Mouse (Mus musculus) ovary, postnatal 36 days (tissue): Measurements from ENCODE around the gene Phf11c.
"Not testable (repeated sequence)": the region's sequence is repeated elsewhere in the genome, so short reads cannot be mapped to it uniquely, and the experiment has no call there.

ENCODE experiments used
- DNase-seq: peaks from one replicate; pipeline ENCODE4 v3.0.0; 2022; ENCODE audit warnings: low spot score, mixed read lengths

Phf11c gene

DNA sequence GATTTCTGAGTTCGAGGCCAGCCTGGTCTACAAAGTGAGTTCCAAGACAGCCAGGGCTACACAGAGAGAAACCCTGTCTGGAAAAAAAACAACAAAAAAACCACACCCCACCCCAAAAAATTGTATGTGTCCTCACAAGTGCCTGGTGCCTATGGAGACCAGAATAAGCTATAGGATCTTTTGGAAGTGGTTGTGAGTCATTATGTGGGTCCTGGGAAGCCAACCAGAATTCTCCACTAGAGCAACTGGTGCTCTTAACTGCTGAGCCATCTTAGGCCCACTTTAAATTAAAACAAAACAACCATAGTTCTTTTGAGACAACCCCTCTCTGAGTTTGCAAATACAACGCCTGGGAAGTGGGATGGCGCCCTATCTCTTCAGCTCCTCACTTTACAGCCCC is at the start of gene Phf11c:
Gene Phf11c, minus strand, starts transcription at position 101 of the 400 bp plus-strand sequence.
- DNase-seq: no peak

DNA sequence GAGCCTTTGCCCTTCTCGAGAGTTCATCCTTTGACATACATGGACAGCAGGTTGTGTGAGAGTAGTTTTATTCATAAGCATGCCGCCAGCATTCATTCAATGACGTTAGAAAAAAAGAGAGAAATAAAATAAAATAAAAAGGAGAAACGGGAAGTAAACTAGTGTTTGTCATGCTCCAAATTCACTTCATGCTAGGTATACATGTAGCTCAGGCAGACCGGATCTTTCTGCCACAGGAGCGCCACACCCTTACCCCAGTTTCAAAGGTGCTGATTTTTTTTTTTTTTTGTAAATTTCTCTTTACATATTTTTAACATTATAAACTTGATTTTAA is 46.3 kb upstream of the Phf11c start:
- DNase-seq: no peak

DNA sequence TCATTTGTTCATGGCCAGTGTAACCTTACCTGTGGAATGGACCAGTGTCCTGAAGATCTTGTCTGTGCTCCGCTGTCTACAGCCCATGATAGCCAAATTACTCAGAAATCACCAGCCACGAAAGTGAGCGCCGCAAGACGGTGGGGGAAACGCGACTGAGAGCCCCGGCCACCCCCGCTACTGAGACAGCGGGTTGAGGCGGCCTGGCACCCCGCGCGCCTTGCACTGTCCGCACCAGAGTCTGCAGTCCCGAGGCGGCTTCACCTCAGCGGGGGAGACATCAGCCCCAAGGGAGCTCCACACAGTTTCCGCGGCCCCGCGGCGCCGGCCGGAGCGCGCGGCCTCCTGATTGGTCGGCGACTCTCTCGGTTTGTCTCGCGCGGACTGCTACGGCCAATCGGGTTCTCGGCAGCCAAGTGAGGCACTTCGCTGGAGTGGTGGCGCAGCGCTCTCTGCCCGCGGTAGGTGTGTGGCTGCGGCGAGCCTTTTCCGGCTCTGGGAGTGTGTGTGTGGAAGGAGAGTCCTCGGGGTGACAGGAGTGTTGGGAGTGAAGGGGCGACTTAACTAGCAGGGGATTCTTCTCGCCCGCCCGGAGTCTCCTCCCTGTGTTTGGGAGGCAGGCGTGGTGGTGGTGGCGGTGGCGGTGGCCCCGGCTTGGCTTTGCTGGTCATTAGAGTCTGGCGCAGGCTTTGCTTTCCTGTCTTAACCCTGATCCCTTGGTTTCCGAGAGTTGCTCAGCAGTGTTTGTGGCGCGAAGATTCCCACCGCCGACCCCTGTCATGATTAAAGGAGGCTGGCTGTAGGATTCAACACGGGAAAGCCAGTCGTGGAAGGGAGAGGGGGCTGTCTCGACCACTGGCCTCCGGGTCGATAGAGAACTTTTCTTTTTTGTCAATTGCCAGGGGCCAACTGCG is 45.6 kb upstream of the Phf11c start, which contains the start of the genes Setdb2 and Cab39l:
Gene Setdb2, minus strand, starts transcription at position 327 of the 914 bp plus-strand sequence.
Gene Cab39l, plus strand, starts transcription at position 415 of the 914 bp plus-strand sequence.
- DNase-seq: peak; percentile 96

DNA sequence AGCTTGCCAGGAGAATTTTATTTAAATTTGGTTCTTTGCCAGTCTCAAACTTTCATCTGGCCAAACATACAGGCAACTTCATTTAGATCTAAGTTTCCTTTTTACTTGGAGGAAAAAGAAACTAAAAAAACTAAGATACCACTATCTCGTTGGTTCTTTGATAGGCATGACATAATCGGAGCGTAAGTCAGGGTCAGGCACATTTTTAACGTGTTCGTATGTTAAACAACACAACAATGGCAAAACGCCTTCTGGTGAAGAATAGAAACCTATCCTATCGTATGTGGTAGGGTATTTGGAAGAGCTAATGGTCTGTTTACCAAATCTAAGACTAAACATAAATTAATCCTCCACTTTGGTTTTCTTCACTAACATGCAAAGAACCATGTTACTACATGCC is 44.9 kb upstream of the Phf11c start:
- no peak for DNase-seq

DNA sequence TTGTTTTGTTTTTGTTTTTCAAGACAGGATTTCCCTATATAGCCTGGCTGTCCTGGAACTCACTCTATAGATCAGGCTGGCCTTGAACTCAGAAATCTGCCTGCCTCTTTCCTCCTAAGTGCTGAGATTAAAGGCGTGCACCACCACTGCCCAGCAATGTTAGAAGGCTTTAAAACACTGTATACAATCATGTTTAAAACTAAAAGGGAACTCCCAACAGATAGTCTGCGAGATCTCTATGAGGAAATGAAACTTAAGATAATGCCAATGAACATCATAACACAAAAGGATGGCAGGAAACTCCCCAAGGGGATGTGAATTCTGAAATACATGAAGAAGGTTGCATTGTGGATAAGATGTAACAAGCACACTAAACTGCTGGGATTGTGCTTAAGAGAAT is 43.3 kb upstream of the Phf11c start:
- DNase-seq: no peak

DNA sequence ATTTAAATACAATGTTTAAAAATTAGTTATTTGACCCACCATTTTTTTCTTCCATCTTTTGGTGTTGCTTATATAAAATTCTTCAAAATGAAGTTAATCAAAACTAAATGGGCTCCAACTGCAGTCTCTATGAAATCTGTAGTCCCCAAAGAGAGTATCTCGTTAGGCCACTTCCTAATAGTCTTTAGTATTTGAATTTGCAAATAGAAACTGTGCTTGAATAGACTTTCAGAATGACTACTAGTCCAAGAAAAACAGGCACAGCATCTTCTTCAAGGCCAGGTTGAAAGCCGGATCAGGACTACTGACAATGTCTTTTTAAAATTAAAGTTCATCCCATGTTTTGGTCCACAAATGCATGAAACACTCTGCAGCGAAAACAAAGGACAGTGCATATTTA is 42.2 kb upstream of the Phf11c start:
- no peak for DNase-seq

DNA sequence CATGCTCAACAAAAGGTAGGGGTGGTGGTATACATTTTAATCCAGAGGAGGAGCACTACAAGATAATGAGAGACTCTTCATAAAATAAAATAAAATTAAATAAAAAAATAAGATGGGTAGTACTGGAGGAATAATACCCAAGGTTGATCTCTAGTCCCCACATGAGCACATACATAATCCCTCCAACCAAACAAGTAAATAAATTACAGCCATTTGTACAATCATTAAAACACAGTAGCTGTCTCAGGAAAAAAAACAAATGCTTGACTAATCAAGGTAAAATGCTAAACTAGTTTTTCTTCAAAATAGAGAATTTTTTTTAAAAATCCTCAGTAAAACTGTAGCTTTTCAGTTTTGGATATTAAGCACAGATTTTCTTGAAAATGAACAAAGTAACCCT is 40.0 kb upstream of the Phf11c start:
- no peak for DNase-seq

DNA sequence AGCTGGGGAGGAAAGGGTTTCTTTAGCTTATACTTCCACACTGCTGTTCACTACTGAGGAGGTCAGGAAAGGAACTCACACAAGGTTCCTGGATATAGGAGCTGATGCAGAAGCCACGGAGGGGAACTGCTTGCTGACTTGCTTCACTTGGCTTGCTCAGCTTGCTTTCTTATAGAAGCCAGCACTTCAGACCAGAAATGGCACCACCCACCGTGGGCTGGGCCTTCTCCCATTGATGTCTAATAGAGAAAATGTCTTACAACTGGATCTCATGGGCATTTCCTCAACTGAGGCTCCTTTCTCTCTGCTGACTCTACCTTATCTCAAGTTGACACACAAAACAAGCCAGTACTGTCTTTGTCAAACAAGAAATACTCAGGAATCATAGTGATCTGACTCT is 38.7 kb upstream of the Phf11c start:
- no peak for DNase-seq

DNA sequence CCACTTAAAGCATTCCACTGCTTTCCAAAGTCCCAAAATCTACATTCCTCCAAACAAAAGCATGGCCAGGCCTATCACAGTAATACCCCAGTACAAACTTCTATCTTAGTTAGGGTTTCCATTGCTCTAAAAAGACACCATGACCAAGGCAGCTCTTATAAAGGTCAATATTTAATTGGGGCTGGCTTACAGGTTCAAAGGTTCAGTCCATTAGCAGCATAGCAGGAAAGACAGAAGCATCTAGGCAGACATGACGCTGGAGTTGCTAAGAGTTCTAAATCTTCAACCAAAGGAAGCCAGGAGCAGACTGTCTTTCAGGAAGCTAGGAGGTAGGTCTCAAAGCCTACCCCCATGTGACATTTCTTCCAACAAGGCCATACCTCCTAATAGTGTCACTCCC is 35.4 kb upstream of the Phf11c start:
- DNase-seq: no peak

DNA sequence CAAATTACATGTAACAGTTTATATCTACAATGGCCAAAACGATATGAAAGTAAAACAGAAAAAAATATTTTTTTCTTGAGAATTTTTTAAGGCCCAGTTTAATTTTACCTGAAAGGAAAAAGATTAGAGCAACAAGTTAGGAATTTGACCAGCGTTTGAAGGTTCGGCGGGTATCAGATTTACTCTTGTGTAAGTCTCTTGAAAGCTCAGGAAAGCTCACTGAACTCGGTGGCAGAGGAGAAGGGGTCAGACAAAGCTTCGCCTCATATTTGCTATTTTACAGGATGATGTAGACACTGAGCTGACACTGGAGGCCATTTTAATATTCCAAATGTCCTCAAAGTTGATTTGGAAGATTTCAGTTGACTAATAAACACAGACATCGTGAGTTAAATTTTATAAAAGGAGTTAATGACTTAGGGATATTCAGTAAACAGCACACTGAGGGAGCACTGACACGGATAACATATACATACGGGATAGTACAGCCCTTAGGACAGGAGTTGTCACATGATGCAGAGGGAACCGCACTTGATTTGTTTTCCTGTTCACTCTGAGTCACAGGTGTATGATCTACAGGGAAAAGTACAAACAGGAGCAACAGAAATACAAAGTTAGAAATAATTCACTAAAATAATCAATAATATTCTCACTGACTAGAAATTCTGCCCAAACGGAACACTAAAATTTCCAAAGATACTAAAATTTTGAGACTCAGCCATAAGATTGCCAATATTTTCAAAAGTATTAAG is 27.9 kb upstream of the Phf11c start:
- DNase-seq: no peak

DNA sequence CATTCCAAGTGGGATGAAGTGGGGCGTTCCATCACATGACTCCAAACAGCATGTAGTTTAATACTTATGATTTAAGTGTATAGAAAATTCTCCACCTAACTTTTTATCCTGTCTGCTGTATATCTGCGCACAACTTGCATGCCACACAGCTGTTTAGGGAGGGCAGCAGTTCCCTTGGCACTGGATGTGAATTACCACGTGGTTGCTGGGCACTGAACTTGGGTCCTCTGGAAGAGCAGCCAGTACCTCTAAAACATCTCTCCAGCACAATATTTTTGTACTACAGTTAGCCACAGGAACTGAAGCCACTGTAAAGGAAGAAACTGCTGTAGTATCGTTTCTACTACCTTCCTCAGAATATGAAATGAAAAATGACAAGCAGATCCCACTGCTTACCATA is 23.0 kb upstream of the Phf11c start:
- no peak for DNase-seq

DNA sequence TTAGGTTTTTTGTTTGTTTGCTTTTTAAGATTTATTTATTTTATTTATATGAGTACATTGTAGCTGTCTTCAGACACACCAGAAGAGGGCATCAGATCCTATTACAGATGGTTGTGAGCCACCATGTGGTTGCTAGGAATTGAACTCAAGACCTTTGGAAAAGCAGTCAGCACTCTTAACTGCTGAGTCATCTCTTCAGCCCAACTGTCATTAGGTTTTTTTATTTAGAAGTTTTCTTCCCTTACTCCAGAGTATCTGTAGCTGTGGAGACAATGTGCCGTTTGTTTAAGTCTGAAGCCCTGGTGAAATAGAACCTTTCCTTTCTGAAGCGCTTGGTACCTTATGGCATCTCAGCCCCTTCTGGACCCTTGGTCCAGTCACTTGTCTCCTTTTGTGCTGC is 19.8 kb upstream of the Phf11c start:
- DNase-seq: not testable (repeated sequence)

DNA sequence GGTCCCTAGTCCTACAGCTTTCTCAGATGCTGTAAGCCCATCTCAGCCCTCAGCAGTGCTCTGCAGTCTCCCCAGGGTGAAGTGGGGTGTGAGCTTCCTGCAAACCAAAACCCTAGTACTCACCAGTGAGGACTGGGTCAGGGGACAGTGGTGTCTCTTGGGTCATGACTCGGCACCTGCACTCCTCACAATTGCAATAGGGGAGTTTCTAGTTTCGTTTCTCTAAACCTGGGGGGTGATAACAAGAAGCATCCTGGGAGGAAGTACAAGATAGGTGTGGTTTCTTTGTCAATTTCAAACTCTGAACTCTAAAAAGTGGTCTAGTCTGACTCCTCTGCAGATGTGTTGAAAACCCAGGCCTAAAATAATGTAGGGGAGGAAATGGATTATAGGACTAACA is 1.8 kb upstream of the Phf11c start:
- no peak for DNase-seq

DNA sequence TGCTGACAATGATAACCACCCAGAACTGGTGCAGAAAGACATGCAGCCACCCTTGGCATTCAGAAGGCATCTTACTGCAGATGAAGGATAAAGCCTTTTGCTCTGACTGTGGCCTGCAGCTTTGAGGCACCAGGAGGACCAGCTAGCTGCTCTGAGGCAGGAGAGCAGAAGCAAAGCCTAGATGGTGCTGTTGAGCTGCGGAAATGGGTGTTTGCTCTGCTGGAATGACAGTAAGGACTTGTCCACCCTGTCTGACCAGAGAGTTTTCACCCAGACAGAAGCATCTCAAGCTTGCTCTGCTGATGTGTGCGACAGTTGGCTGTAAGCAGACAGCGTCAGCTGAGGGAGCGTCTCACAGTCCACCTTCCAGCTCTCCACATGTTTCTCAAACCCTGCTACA is 5.0 kb downstream of the Phf11c start:
- peak; percentile 11 for DNase-seq

DNA sequence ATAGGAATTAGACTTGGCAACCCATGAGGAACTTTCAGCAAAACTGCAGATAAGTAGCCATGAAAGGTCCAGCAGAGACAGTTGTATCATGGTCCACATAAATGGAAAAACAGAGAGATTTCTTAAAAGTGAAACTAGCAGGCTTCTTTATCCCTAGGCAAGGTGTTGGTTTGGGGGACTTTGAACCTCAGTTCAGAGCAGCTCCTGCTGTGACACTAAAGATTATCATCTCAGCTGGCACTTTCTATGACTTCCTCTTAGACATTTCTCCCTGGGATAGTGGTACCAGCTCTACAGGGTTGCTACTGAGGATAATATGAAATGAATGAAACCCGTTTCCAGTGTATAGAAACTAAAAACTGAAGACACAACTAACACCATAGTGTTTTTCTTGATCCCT is 5.6 kb downstream of the Phf11c start:
- no peak for DNase-seq

DNA sequence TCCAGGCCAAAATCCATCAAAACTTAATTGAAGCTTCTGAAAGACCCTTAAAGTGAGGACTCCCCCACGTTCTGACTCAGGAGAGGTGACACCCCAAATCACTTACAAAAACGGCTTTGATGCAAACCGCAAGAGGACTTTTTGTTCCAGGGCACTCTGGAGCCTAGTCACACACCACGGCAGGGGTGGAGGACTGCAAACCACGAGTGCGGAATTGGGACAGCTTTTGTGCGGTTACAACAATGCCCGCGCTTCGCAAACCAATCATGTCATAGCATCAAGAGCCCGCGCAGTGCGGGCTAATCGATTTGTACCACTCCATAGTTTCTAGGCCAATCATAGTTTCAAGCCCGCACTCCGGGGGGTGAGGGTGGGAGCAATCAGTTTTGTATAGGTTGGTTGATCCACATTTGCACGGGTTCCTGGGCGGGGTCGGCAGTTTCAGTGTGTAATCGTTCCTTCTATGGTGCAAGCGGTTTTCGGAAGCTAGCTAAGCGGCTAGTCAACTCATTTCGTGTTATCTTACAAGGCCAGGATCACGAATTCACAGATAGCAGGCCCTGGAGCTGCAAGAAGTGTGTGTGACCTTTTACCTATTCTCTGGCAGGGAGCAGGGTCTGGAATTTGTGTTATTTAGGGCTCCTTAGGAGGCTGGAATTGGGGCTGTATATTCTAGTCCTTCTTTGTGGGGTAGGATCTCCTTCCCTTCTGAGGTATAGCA is 24.7 kb downstream of the Phf11c start:
- DNase-seq: no peak

DNA sequence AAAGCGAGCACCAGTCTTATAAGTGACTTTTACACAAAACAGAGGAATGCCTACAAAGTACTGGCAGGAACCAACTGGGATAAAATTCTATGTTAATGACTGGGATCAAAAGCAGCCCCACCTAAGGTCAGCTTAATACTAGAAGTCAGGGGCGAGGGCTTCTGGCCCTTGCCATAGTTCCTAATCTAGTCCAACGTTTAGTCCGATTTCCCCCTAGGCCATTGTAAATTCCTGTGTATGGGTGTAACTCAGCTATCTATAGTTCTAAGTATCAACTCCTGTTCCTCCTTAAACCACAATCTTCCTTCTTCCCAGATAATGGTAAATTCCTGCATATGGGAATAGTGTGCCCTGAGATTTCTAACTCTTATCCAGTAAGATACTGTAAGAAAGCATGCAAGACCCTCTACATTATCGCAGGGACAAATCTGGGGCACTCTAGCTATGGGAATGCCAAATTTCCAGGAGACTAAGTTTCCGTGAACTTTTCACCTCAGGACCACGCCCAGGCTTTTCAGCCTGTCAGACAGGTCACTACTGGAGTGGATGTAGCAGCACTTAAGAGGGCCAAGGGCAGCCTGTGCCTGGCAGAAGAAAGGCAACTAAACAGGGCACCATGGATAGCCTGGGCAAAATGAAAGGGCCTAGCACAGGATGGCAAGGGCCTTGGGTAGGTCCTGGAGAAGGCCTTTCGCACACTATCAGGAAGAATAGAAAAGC is 28.6 kb downstream of the Phf11c start:
- DNase-seq: no peak

DNA sequence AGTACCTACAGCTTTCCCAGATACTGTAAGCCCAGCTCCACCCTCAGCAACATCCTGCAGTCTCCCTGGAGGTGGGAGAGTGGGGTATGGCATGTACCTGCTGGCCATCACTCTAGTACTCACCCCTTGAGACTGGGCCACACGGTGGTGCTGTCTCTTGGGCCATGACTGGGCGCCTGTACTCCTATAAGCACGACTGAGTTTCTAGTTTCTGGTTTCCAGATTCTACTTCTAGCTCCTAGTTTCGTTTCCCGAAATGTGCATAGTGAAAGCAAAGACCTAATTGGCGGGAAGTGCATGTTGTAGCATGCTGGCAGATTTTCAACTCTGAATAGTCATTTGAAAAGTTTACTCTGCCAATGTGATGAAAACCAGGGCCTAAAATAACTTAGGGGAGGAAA is 29.9 kb downstream of the Phf11c start, which contains the start of gene Phf11d:
Gene Phf11d, minus strand, starts transcription at position 227 of the 401 bp plus-strand sequence.
- DNase-seq: peak; percentile 11

DNA sequence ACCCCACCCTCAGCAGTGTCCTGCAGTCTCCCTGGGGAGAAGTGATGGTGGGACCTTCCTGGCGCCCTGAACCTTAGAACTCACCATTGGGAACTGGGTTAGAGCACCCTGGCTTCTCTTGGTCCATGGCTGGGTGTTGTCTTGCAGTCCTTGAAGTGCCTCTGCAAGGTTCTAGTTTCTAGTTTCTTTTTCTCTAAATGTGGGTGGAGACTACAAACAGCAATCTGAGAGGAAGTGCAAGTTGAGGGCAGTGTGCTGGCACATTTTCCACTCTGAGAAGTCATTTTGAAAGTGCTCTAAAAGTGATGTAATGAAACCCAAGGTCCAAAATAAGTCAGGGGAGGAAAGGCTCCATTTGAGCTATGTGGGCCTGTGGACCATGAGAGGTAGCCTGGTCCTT is 54.0 kb downstream of the Phf11c start, which contains the start of gene Phf11b:
Gene Phf11b, minus strand, starts transcription at position 163 of the 400 bp plus-strand sequence.
- DNase-seq: not testable (repeated sequence)

DNA sequence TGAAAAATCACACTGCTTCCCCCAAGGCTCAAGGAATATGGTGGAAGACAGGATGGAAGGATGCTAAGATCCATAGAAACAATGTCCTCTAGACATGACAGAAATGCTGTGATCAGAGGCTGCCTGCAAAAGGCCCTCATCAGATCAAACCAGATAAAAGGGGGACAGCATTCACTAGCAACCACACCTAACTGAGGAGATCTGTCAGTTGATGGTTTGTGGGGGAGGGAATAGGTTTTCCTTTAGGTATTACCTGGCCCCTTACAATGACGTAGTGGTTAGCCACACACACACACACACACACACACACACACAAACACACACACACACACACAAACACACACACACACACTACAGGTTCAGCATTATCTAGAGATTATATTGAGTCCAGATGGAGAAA is 55.6 kb downstream of the Phf11c start:
- DNase-seq: no peak

DNA sequence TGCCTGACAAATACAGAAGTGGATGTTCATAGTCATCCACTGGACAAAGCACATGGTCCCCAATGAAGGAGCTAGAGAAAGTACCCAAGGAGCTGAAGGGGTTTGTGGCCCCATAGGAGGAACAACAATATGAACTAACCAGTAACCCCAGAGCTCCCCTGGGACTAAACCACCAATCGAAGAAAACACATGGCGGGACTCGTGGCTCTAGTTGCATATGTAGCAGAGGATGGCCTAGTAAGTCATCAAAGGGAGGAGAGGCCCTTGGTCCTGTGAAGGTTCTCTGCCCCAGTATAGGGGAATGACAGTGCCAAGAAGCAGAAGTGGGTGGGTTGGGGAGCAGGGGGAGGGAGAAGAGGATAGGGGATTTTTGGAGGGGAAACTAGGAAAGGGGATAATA is 59.1 kb downstream of the Phf11c start:
- not testable (repeated sequence) for DNase-seq
